In genomic region chr10:30738403-30738802, GRCm38 (mm10) we compare ENCODE assay signal across 16 mouse cellular contexts.
"Had no signal": no experiment of that assay in that cellular context is flagged by ENCODE, and none has a peak within 500 bp of the region (broad histone marks: within the 10 kb centered on the region; RNA-seq: fewer than 3 reads in every experiment).

No protein-coding gene starts in this region.

- H3K27me3 ChIP-seq: neural tube, embryonic 12.5 days; neural tube, embryonic 13.5 days; neural tube, embryonic 15.5 days; stomach, embryonic 15.5 days had no signal

- H3K27ac ChIP-seq: neural tube, embryonic 12.5 days; neural tube, embryonic 13.5 days; neural tube, embryonic 15.5 days; stomach, embryonic 15.5 days had no signal

- H3K9ac ChIP-seq: neural tube, embryonic 12.5 days; neural tube, embryonic 13.5 days; neural tube, embryonic 15.5 days; stomach, embryonic 15.5 days had no signal

- H3K9me3 ChIP-seq: neural tube, embryonic 12.5 days; neural tube, embryonic 13.5 days; neural tube, embryonic 15.5 days; stomach, embryonic 15.5 days had no signal

- DNase-seq: retina, postnatal 1 day; right cerebral cortex, adult 18-20 months; right cerebral cortex, postnatal 14 days; right cerebral cortex, postnatal 25 days; right cerebral cortex, postnatal 4 days; spleen, adult 18-20 months; thymus, adult 18-20 months; thymus, adult 2 months; thymus, postnatal 14 days; thymus, postnatal 25 days; thymus, postnatal 36 days; thymus, postnatal 4 days had no signal

- H3K4me1 ChIP-seq: neural tube, embryonic 12.5 days; neural tube, embryonic 13.5 days; neural tube, embryonic 15.5 days; stomach, embryonic 15.5 days had no signal

- H3K4me3 ChIP-seq: neural tube, embryonic 12.5 days; neural tube, embryonic 13.5 days; neural tube, embryonic 15.5 days; stomach, embryonic 15.5 days had no signal

- H3K36me3 ChIP-seq: neural tube, embryonic 12.5 days; neural tube, embryonic 13.5 days; neural tube, embryonic 15.5 days; stomach, embryonic 15.5 days had no signal

- H3K4me2 ChIP-seq: neural tube, embryonic 12.5 days; neural tube, embryonic 13.5 days; neural tube, embryonic 15.5 days; stomach, embryonic 15.5 days had no signal
